Mouse (Mus musculus): ENCODE measurements at regions not wholly inside any gene's neighbourhood (a gene's known extent, or its start where the extent isn't known, plus 50 kb on each side); places are given as distances from the start of the nearest gene placed in this dataset.

DNA sequence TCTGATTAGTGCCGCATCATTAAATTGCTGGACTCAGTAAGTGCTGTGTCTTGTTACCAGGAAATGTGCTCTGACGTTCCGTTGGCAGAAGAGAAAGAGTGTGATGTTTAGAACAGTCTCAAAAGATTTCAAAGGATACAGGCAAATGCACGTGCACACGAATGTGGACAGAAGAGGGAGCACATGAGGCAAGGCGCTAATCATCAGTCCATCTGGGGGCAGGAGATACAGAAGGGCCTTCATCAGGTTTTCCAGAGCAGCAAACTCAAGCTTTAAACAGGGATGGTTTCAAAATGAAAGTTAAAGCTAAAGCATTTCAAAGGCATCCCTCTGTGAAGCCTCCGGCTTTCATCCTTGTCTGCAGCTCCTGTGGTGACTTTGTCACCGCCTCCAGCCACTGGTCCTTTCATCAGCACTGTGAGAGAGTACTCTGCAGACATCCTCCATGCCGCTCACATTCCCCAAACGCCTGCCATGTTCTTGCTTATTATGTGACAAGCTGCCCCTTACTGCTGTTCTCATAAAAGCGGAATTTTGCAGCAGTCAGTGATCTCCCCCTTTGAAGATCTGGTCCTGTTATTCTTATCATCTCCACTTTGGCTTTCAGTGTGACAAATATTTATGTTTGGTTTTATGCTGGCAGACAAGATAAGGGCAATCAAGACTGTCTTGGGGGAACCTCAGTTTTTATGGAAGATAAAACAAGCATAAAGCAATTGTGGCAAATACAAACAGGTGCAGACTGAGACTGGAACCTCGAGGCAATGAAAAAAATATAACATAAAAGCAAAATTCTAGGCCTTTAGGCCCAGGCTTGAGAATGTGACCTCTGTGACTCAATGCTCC is 111.5 kb upstream of the Tmem150c start:
- no peak overlapping the region for H3K4me3 ChIP-seq (ENCODE audit: insufficient read depth, low read length)
- no peak overlapping the region for H3K27ac ChIP-seq (ENCODE audit: insufficient read depth, low read length)
- TF ChIP-seq CTCF (IDR thresholded peaks at IDR 0.05; ENCODE audit: borderline replicate concordance, insufficient read depth, low read length) (no peak), POLR2A (IDR thresholded peaks at IDR 0.05; ENCODE audit: low read depth, low read length) (no peak)
- no peaks in the 10 kb centered on the region for H3K4me1 ChIP-seq (ENCODE audit: control insufficient read depth, insufficient read depth, low read length)

DNA sequence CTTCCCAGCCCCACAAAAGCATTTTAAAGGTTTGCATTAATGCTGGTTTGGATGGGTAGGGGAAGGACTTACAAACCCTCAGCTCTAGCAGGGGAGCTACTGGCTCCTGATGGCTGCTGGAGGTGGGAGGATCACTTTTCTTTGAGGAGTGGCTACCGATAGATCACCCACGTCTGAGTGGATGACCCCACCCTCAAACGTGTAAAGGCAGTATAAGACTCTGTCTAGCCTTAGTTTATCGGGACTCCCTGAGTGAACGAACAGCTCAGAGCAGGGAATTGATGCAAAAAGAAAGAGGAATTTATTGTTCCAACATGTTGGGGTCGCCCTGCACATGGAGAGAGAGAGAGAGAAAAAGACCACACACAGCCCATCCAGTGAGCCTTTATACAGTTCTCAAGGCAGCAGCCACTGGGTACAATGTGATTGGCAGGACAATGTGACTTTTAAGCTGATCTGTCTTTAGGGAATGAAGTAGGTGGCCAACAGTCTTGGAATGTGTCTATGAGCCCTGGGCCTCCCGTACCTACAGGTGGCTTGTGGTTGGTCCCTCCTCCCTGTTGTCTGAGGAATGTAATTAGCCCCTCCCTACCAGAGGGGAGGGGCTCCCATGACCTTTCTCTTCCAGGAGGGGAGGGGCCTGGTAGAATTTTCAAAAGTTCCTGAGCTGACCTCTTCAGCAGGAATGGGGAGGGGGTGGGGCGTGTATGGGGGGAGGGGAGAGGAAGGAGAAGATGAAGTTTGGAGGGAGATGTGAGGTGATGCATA is 108.7 kb upstream of the Tmem150c start:
- Histone ChIP-seq H3K27ac (ENCODE audit: insufficient read depth, low read length) (no peak overlapping the region), H3K4me1 (ENCODE audit: control insufficient read depth, insufficient read depth, low read length) (no peaks in the 10 kb centered on the region), H3K4me3 (ENCODE audit: insufficient read depth, low read length) (no peak overlapping the region)
- TF ChIP-seq CTCF (IDR thresholded peaks at IDR 0.05; ENCODE audit: borderline replicate concordance, insufficient read depth, low read length) (no peak), POLR2A (IDR thresholded peaks at IDR 0.05; ENCODE audit: low read depth, low read length) (no peak)

DNA sequence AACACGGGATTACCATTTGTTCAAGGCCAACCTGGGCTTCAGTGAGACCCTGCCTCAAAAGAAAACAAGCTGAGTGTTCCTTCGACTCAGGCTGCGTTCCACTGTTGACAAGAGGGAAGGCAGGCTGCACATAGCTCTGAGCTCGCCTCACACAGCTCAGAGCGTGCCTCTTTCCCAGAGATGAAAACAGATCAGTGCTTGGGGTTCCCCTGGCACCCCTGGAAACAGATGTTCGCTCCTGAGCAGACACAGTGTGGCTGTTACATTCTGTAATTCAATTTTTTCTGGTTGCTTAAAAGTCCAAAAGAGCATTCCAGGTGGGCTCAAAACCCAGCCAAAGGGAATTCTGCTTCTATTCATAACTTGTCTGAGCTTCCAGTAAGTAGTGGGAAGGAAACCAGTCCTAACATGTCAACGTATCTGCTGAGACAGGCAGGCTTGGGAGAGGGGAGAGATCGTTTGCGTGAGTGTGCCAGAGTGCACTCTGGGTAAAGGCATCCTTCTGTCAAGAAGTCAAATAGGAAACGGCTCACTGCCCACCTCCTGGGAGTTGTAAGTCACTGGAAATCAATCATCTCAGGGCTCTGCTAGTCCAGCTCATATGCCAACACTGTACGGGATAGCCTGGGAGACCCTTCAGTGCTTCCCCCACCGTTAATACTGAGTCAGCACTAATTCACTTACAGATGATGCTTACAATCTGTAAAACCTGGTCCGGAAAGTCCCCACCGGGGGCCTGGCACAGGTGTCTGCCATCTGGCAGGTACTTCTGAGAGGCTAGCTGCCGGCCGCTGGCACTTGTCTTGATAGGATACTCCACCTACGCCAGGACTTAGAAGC is 107.3 kb upstream of the Tmem150c start:
- Histone ChIP-seq H3K27ac (ENCODE audit: insufficient read depth, low read length) (no peak overlapping the region), H3K4me1 (ENCODE audit: control insufficient read depth, insufficient read depth, low read length) (no peaks in the 10 kb centered on the region), H3K4me3 (ENCODE audit: insufficient read depth, low read length) (no peak overlapping the region)
- TF ChIP-seq POLR2A (IDR thresholded peaks at IDR 0.05; ENCODE audit: low read depth, low read length) = no peak
- no peak for TF ChIP-seq CTCF (IDR thresholded peaks at IDR 0.05; ENCODE audit: borderline replicate concordance, insufficient read depth, low read length)

DNA sequence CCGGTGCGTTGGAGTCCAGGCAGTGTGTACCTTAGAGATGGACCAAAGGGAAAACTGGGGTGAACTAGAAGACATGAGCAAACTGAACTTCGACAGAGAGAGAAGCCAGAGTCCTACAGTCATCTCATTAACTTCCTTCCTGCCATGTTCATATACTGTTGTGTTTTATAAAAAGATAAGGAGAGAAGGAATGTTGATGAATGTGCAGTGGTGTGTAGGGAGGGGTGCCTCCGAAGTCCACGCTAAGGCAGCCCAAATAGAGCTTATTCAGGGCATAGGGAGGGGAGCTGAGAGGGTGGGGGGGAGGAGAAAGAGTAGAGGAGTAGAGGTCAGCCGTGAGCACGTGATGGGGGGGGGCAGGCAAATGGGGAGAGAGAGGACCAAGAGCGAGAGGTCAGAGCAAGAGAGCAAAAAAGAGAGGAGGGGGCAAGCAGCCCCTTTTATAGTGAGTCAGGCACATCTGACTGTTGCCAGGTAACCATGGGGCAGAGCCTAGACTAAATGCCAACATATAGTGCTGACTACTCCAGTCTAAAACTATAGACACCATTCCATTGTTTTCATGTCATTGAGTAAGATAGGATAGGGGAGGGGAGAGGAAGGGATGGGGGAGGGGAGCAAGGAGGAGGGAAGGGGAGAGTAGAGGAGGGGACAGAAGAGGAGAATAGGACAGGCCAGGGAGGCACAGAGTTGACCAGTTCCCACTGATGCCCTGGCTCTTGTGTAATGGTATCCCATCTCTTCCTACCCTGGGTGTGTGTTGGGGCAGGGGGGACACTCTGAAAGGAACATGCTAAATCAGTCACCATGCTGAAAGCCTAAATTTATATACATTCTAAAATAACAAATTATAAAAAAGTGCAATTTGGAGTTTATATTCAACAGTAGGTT is 100.4 kb upstream of the Tmem150c start:
- no peak for TF ChIP-seq POLR2A (IDR thresholded peaks at IDR 0.05; ENCODE audit: low read depth, low read length)
- TF ChIP-seq CTCF (IDR thresholded peaks at IDR 0.05; ENCODE audit: borderline replicate concordance, insufficient read depth, low read length) = no peak
- no peak overlapping the region for H3K4me3 ChIP-seq (ENCODE audit: insufficient read depth, low read length)
- H3K4me1 ChIP-seq (ENCODE audit: control insufficient read depth, insufficient read depth, low read length) = no peaks in the 10 kb centered on the region; the same call in 1 of the 2 replicates
- no peak overlapping the region for H3K27ac ChIP-seq (ENCODE audit: insufficient read depth, low read length)

DNA sequence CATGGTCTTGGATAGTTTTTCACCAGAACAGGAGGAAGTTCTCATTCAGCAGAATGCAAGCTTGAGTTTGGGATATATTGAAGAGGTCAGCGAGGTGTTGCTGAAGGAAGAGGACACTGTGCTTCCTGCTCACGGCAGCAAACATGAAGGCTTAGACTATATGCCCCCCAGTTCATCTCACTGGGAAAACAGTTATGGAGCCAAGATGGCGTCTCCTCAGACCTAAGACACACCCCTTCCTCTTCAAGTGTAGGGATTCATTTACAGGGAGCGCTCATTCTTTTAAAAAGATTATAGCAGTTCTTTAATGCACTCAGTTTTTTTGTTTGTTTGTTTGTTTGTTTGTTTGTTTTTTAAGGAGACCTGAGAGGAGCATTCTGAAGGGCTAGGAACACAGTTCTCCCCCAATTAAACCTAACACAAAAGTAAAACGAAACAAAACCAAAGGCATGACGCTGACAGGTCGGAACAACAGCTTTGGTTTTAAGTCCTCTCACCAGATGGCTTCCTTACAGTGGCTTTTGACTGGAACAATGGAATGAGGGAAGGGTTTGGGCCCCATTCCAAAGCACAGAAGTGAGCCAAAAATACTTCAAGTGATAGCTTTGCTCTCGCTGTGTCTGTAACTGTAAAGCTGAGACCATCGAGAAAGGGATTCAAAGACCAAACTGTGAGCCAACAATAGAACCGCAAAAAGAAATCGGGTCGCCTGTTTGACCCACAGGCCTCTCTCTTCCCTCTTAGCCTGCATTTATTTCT is 99.5 kb upstream of the Tmem150c start:
- no peak for TF ChIP-seq CTCF (IDR thresholded peaks at IDR 0.05; ENCODE audit: borderline replicate concordance, insufficient read depth, low read length)
- no peak for TF ChIP-seq POLR2A (IDR thresholded peaks at IDR 0.05; ENCODE audit: low read depth, low read length)
- no peak overlapping the region; the same call in 1 of the 2 replicates for H3K27ac ChIP-seq (ENCODE audit: insufficient read depth, low read length)
- no peaks in the 10 kb centered on the region; the same call in 1 of the 2 replicates for H3K4me1 ChIP-seq (ENCODE audit: control insufficient read depth, insufficient read depth, low read length)
- no peak overlapping the region for H3K4me3 ChIP-seq (ENCODE audit: insufficient read depth, low read length)

DNA sequence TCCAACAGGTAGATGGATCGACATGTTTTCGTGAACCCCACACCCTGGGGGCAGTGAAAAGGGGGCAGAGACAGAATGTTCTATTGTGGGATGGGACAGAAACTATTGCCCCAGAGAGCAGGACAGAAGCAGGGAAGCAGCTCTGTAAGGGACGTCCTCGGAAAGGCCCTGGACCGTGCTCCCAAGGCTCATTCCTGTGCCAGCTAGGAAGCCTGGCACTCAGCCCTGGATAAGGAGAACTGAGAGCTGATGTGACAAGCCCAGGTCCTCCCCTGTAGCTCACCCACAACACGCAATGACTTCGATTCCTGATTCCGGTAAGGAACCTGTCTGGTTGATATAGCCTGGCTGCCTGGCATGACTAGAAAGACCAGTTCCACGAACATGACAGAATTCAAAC is 95.7 kb upstream of the Tmem150c start:
- H3K4me1 ChIP-seq (ENCODE audit: control insufficient read depth, insufficient read depth, low read length) = no peaks in the 10 kb centered on the region; the same call in 1 of the 2 replicates
- H3K4me3 ChIP-seq (ENCODE audit: insufficient read depth, low read length) = no peak overlapping the region
- H3K27ac ChIP-seq (ENCODE audit: insufficient read depth, low read length) = no peak overlapping the region
- TF ChIP-seq CTCF (IDR thresholded peaks at IDR 0.05; ENCODE audit: borderline replicate concordance, insufficient read depth, low read length) = no peak
- no peak for TF ChIP-seq POLR2A (IDR thresholded peaks at IDR 0.05; ENCODE audit: low read depth, low read length)

DNA sequence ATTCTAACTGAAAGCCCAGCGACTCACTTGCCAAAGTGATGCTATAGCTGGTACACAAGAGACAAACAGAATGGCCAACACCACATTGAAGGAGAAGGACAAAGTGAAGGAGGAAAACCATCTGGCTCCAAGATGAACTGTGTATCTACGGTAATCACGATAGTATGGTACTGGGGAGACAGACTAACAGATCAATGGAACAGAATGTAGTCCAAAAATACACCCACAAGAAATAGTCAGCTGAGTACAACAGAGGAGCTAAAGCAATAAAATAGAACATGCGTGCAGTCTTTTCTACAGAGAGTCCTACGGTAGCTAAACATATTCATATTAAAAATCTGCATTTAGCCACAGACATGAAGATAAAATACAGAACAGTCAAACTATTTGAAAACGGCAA is 92.4 kb upstream of the Tmem150c start:
- H3K27ac ChIP-seq (ENCODE audit: insufficient read depth, low read length) = no peak overlapping the region
- H3K4me3 ChIP-seq (ENCODE audit: insufficient read depth, low read length) = no peak overlapping the region
- TF ChIP-seq POLR2A (IDR thresholded peaks at IDR 0.05; ENCODE audit: low read depth, low read length) (no peak), CTCF (IDR thresholded peaks at IDR 0.05; ENCODE audit: borderline replicate concordance, insufficient read depth, low read length) (no peak)
- no peaks in the 10 kb centered on the region for H3K4me1 ChIP-seq (ENCODE audit: control insufficient read depth, insufficient read depth, low read length)

DNA sequence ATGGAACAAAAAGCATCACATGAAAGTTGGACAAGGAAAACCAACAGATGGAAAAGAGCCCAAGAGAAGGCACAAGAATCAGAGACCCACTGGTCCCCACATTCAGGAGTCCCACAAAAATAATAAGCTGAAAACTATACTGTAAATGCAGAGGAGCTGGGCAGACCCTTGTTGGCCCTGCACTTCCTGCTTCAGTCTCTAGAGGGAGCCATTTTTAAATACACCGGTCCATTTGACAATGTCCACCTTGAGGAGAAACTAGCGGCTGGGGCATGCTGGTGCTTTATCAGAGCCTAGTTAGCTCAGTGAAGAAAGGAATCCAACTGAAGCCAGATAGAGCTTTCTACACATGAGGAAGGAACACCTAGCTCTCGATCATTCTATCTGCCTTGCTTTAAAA is 90.1 kb upstream of the Tmem150c start:
- no peaks in the 10 kb centered on the region for H3K4me1 ChIP-seq (ENCODE audit: control insufficient read depth, insufficient read depth, low read length)
- no peak overlapping the region for H3K4me3 ChIP-seq (ENCODE audit: insufficient read depth, low read length)
- no peak overlapping the region for H3K27ac ChIP-seq (ENCODE audit: insufficient read depth, low read length)
- TF ChIP-seq POLR2A (IDR thresholded peaks at IDR 0.05; ENCODE audit: low read depth, low read length) (no peak), CTCF (IDR thresholded peaks at IDR 0.05; ENCODE audit: borderline replicate concordance, insufficient read depth, low read length) (no peak)

Data from embryonic fibroblast, embryonic 13.5 days (primary cell).